Mouse (Mus musculus) Muller cell, postnatal 12 days (primary cell): ENCODE data around the gene Nat8l.

ENCODE experiments used
- DNase-seq: peaks from one replicate; pipeline ENCODE4 v3.0.0-alpha.2; 2015; ENCODE audit errors: inconsistent ontology term

Nat8l gene

DNA sequence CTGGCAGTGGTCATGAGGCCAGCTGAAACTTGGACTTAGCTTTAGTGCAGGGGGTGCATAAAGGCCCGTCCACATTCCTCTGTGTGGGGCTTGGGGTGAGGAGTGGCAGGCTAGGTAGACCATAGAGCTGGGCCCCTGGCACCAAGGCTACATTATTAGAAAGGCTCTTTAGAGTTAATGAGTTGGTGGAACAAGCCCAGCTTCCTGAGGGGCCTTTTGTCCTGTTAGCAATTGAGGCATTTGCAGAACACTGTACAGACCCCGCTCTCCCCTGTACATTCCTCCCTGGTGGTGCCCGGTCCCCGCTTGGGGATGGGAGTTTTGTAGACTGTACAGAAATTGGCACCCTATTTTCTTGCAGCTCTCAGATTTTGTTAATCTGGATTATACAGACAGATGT, 6.9 kb downstream of the Nat8l start:
- no peak for DNase-seq

DNA sequence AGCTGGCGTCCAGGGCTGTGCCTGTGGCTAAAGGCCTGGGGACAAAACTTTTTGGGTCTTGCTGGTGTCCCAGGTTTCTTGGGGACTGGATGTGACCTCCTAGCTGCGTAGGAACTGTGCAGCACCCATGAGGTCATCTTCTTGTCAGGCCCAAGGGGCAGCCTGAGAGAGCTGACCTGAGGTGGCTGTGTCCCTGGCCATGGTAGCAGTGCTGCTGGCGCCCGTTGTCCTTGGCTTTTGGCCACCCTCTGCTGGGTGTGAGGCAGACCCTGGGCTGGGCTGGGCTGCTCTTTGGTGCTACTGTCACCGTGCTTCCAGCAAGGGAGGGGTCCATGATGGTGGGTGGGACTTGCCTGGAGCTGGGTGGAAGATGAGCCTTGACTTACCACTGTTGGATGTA, 8.8 kb downstream of the Nat8l start:
- no peak for DNase-seq

DNA sequence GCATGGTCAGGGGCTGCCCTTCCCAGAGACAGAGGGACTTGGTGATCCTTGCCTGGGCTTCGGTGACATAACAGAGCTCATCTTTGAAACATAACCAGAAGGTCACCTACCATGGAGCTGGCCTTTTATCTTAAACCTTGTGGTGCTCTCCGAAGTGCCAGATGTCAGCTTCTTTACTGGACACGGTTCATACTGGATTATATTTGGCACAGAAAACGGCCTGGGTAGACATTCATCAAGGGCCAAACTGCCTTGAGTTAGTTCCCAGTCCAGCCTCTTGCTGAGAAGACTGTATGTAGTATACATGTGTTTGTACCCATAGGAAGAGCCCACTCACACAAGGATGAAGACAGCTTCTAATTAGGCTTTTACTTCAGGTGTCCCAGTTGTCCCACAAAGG, 11.0 kb downstream of the Nat8l start:
- DNase-seq: no peak

DNA sequence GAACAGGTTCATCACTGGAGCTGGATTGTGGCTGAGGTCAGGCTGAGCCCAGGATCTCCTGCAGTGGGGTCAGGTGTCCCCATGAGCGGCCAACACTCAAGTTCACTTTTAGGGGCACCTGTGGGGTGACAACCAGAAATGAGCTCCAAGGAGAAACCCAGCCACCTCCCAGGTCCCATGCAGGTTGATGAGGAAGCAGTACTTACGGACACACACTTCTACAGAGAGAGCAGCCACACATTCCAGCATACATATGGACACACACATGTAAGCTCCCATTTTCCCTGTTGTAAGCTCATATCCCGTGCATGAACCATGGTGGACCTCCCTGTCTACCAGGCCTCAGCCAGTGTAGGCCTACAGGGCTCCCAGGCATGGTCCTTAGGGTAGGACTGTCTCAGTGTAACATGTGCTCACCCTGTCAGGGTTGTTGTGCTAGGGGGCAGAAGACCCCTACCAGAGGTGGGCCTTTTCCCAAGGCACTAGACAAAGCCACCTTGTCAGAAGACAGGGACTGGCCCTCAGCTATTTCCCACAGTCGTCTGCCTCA, 11.7 kb downstream of the Nat8l start:
- no peak for DNase-seq

DNA sequence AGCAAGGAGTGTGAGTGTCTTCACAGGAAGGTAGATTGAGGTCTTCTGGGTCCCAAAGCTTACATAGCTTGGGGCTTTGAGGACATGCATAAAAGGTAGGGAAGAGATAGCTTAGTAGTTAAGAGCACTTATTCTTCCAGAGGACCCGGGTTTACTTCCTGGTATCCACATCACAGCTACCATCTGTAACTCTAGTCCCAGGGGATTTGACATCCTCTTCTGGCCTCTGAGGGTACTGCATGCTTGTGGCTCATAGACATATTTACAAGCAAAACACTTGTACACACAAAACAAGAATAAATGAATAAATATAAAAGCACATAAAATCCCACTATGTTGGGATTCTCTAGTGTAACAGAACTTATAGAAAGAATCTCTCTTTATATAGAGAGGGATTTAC, 18.9 kb downstream of the Nat8l start:
- no peak for DNase-seq

DNA sequence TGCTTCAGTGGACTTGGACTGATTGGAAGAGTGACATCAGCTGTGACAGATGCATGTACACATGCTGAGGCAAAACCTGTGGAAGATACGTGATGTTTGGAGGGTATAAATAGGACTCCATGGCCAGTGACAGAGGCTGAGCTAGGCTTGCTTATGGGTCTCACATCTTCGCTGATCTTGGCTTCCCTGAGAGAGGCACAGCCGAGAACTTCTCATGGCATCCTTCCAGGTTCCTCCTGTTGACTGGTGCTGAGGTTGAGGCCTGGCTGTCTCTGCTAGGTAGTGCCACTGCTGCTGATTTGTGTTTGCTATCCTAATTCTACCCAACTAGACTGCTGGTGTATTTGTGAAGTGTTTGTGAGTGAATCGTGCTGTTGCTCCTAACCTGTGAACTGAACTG, 23.2 kb downstream of the Nat8l start:
- no peak for DNase-seq

DNA sequence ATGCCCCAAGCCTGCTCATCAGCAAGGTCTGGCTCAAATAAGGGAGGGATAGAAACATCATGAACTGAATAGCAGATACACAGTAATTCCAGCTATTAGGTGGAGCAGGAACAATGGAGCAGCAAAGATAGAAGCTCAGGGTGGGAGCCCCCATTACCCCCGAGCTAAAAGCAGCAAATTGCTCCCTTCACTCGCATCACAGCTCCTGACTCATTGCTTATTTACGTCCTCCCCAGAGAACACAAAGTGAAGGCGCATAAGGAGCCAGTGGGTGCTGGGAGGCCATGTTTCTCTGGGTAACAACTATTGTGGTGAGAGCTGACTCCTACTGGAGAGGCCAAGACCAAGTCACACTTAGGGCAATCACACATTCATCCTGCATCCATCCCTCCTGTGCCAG, 34.3 kb downstream of the Nat8l start:
- no peak for DNase-seq

DNA sequence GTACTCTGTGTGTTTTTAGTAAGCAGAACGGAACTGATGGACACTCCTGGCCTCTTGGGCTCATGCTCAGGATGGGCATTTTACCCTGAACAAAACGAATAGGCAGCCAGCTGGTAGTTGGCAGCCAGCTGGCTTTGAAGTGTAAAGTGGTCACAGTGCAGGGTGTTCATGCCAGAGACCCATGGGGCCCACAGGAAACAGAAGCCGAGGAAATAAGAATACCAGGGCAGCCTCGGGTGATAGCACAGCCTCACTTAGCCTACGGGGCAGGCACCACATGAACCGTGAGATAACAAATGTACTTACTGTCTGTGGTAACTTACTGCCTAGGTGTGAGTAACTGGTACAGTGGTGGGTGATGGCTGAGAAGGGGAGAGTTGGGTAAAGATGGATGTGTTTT, 35.2 kb downstream of the Nat8l start:
- DNase-seq: no peak

DNA sequence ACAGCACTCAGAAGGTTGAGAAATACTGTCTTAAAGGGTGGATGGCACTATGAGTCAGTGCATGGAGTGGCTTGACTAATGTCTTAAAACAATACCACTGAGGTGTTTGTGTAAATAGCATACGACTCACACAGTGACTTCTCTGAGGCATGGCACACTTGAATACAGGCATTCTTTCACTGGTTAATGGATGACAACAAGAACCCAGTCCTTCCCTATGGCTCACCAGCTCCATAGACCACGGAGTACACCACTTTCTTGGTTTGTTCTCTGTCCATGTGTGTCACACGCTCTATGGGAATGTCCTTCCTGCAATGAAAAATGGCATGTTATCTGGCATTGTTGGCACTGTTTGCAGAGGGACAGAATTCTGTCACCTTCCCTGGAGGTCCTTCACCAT, 36.7 kb downstream of the Nat8l start:
- peak; percentile 17 for DNase-seq
